Mouse (Mus musculus) heart, adult 9 months (tissue): ENCODE data around the gene Larp7.

Source experiments
- DNase-seq, 2 experiments: peaks; one replicate each; pipeline ENCODE4 v3.0.0; 2022; ENCODE audit warnings: low spot score in 2 of 2

Gene Larp7

GRCm38 (mm10) chr3:127511786-127512746 is 41.1 kb downstream of the Larp7 start:
- no peak for DNase-seq

- DNase-seq: no peak
Observed at GRCm38 (mm10) chr3:127507878-127508783, 45.0 kb downstream of the Larp7 start.

- DNase-seq: peak in 1 of 2 experiments; percentile 17
Observed at GRCm38 (mm10) chr3:127498742-127499400, 54.3 kb downstream of the Larp7 start, which contains the start of gene Ank2. Ank2 (minus strand) TSS chr3:127499350.

- DNase-seq: peak; percentile 20 to 39
Observed at GRCm38 (mm10) chr3:127498197-127498741, 54.9 kb downstream of the Larp7 start.

- DNase-seq: no peak
Observed at GRCm38 (mm10) chr3:127492663-127493062, 60.5 kb downstream of the Larp7 start.

- no peak for DNase-seq
Observed at GRCm38 (mm10) chr3:127487302-127487701, 65.8 kb downstream of the Larp7 start.
